Mouse (Mus musculus) cortical plate, adult 2 months (tissue): ENCODE data around the gene Krt1.

ENCODE experiments used
- CTCF ChIP-seq: fragments of 200-500 bp; IDR thresholded peaks from 2 replicates; pipeline ENCODE4 v1.5.1; 2011; ENCODE audit warnings: mild to moderate bottlenecking, control low read depth, low read length; ENCODE audit not compliant: insufficient read depth; ENCODE audit errors: extremely low read depth
- POLR2A ChIP-seq: fragments of 200-500 bp; IDR thresholded peaks from 2 replicates; pipeline ENCODE4 v1.6.1; 2011; ENCODE audit warnings: mild to moderate bottlenecking, low read length, control low read depth; ENCODE audit not compliant: insufficient read depth; ENCODE audit errors: extremely low read depth

DNA sequence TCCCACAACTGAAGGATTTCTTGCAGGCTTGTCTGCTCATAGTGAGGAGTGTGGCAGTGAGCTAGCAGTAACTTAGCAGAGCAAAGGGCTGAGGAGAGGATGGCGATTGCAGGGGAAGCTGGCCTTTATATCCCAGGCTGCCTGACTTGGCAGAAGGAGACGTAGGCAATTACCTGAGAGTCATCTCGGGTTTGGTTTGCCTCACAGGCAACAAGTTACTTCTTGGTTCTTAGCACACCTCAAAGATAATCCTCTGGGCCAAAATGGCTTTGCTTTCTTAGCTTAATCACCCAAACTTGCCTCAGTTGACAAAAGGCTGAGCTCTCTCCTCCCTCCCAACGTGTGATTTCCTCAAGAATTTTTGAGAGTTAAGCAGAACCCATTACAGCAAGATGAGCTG, 42.2 kb upstream of the Krt1 start, which contains the start of gene Krt76:
- TF ChIP-seq CTCF (no peak), POLR2A (no peak)
